Mouse (Mus musculus): Measurements from ENCODE around the gene Mob3b.

Gene Mob3b

DNA sequence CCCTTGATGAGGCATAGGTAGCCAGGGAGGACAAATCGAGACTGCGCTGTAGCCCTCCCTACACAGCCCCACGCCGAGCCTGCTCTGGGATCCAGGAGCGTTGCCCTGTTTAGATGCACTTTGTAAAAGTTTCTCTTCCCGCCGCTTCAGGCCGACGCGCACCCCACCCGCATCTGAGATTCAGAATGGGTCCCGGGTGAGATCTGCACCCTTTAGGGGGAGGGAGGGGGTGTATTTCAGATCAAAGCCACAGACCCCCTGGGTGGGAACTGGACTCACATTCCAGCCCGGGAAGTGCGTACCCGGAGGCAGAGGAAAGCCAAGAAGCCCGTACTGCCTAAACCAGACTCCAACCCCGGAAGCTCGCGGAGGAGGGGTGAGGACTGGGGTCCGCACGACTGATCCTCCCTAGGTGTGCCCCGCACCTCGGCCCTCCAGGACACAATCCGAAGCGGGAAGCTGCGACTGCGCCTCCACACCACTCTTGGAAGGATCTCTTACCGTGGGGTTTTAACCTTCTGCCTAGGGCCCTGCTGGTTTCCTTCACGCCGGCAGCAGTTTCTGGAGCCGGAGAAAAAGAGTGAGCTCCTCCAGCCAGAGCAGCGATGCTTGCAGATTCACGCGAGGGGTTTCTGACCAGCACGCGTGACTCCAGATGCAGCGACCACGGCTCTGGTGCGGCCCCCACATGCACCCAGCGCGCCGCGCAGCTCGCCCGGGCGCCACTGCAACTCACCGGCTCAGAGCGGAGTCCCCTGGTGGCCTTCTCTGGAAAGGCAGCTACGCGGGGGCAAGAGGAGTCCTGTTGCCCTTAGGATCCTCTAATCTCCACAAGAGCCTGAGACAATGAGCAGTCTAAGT lies at the start of gene Mob3b:
Gene Mob3b (minus strand): TSS at position 734 of the 861 bp plus-strand sequence.
- peak; percentile 86 for DNase-seq (ENCODE audit: inconsistent ontology term)

DNA sequence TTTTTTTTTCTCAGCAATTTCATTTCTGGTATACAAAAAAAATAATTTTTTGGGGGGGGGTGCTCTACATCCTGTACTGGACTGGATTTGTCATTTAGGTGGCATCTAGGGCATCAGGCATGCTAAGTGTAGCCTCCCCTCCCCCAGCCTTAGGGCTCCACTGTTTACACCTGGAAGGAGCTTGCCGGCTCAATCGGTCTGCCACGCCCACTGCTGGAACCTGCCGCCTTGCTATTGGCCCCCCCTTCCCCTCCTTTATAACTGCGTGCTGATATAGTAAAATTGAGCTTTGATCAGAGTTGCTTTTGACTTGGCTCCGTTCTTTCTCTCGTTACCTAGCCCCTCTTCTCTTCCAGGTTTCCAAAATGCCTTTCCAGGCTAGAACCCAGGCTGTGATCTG lies 47.4 kb upstream of the Mob3b start:
- no peak for DNase-seq (ENCODE audit: inconsistent ontology term)

DNA sequence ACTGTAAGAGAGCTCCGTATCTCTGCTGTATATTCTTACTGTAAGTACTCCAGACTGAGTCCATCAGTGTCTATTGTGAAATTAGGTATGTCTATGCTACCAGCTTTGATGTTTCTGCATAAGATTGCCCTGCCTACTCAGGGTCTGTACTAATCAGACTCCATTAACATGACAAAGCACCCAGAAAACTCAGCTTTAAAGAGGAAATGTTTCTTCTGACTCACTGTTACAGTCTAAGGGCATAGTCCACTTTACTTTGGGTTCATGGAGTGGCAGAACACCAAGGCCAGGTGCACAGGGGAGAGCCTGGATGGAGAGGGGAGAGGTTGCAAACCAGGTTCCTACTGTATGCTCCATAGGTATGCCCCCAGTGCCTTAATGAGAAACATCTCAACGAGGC lies 46.4 kb upstream of the Mob3b start:
- no peak for DNase-seq (ENCODE audit: inconsistent ontology term)

DNA sequence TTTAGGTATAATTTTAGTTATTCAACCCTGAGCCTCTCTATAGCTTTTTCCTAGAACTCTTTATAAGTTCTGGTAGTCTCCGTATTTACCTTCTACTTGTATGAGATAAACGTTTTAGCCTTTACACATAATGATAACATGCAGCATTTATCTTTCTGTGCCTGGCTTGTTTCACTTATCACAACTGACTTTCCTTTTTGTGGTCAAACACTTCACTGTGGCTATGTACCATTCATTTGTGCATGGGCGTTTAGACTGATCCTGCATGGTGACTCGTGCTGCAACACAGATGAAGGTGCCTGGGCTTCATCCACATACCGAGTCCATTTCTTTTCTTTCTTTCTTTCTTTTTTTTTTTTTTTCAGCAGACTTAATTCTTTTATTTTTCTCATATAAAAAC lies 44.4 kb upstream of the Mob3b start:
- no peak for DNase-seq (ENCODE audit: inconsistent ontology term)

DNA sequence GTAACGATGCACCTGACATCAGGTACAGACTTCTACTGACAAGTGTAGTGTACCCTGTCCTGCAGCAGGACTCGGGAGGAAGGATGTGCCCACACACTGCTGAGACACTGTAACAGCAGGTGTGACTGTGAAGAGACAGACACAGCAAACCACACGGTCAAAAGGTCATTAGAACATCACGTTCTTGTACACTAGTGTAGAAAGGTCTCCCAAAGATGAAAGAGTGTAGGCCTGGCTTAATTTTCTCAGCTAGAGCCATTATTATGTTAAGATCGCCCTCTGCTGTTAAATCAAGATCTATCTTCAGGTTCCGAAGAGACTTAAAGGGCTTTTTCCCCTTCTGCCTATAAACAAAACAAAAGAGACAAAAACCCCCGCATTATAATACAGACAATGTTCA lies 35.4 kb upstream of the Mob3b start:
- DNase-seq (ENCODE audit: inconsistent ontology term) = peak; percentile 35

DNA sequence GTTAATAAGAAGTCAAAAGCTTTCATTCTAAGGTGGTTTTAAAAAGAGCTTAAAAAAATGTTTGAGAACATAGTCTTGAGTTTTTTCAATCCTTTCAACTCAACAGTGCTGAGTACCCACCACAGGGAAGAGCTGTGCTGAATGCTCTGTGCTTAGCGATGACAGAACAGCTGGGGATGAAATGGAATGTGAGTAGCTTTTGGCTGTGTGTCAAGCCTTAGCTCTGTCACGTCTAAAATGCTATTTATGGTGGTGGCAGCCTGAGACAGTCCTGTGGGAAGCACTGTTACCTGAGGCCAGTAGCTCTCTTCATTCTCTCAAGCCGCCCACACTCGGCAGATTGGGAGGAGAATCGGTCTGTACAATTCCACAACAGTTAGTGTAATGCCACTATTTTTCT lies 32.5 kb upstream of the Mob3b start:
- DNase-seq (ENCODE audit: inconsistent ontology term) = no peak

DNA sequence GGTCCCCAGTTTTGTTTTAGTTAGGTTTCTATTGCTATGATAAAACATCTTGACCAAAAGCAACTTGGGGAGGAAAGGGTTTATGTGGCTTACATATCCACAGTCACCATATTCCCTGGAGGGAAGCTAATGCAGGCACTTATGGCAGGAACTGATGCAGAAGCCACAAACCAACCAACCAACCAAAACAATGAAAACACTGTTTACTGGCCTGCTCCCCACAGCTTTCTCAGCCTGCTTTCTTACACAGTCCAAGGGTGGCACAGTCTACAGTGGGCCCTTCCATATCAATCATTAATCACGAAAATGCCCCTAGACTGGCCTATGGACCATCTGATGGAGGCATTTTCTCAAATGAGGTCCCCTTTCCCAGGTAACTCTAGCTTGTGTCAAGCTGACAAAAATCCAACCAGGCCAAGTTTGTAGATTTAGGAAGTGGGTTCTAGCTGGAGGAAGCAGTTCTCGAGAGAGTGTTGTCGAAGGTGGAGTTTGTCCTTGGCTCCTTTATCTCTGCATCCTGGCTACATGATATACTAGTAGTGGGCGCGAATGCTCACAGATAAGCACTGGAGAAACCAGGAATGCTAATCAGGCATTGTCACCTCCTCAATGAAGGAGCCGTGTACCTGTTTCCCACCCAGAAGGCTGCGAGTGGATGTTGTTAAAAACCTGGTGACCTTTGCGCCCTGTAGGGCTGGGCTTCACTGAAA lies 30.5 kb upstream of the Mob3b start:
- no peak for DNase-seq (ENCODE audit: inconsistent ontology term)

DNA sequence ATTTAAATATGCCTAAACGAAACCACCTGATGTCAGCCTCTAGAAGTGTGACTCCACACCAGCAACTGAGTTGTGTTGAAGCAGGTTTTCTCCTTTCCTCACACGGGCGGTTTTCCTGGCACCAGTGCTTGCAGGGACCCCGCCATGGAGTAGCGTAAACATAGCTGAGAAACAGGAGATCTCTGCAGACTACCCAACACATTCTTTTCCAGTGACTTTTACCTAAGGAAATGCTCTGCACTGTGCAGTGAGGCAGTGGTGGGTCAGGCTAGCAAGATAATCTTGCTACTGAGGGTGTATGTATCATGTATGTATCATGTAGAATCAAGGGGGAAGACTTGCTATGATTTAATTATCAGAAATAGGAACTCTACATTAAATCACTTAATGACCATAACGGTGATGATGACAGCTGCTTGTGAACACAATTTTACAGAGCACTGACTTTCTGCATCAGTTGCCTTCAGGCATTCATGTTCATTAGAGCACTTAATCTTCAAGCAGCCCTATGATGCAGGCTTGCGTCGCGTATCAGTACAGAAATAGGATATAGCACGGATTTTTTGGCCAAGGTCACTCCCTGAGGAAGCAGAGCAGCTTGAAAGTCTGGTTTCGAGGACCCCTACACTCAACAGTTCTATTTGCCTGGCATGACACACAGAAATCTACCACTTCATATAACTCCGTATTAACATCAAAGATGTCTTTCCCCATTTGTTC lies 20.8 kb upstream of the Mob3b start:
- peak; percentile 80 for DNase-seq (ENCODE audit: inconsistent ontology term)

DNA sequence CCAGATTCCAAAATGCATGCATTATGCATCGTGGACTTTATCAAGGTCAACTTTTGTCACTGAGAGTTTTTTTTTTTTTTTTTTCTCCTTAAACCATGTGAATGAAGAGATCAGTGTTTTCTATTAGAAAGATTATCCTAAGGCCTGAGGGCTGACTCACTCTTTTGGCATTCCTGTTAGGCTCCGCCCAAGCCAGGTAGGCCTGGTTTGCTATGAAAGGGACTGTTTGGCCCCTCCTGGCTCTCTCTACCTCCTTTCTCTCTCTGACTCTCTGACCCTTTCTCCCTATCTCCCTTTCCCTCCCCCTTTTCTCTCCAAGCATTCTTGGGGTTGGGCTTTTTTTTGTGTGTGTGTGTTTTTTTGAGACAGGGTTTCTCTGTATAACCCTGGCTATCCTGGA lies 18.3 kb upstream of the Mob3b start:
- no peak for DNase-seq (ENCODE audit: inconsistent ontology term)

DNA sequence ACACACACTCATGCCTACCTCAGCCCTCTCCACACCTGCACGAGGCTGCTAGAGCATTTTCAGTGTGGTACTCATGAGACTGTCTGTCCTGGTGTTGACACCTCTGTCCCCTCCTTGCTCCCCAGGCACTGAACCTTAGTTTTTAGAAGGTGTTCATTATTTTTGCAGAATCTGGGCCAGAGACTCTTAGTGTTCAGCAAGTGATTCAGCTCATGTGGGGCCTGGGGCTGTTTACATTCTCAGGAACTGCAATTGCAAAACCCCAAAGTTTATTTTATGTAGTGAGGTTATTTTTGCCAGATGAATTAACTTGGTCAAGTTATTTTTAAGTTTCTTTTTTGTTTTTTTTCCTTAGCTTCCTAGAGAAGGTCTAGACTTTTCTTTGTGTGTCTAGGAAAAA lies 16.3 kb upstream of the Mob3b start:
- DNase-seq (ENCODE audit: inconsistent ontology term) = no peak

DNA sequence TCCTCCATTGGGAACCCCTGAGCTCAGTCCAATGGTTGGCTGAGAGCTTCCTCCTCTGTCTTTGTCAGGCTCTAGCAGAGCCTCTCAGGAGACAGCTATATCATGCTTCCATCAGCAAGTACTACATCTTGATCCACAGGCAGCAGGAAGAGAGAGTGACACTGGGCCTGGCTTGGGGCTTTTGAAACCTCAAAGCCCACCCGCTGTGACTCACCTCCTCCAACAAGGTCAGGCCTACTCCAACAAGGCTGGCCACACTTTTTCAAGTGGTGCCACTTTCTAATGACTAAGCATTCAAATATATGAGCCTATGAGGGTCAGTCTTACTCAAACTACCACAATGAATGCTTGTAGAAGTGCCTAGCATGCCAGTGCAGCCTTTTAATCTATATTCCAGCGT lies 15.2 kb upstream of the Mob3b start:
- no peak for DNase-seq (ENCODE audit: inconsistent ontology term)

DNA sequence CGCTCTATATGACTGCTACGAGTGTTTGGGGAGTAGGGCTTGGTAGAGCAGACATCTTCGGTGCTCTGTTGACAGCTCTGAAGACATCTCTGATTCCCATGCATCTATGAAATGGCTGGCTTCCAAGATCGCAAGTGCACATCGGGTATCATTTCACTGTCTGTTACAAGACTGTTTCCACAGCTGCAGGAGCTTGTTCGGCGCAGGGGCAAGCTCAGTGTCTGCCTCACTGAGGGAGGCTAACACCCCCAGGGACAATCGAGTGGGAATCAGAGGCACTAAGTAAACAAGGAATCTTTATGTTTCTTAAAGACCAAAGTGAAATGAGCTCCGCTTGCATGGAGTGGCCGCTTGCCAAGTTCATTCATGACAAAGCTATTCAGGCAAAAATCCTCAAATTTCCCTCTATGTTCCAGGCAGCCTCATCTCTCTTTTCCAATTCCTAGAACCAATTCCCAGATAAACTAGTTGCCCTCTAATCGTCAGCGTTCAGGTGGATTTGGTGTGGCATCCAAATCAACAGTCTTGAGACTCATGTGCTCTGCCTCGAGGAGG lies 12.4 kb upstream of the Mob3b start:
- DNase-seq (ENCODE audit: inconsistent ontology term) = peak; percentile 48

DNA sequence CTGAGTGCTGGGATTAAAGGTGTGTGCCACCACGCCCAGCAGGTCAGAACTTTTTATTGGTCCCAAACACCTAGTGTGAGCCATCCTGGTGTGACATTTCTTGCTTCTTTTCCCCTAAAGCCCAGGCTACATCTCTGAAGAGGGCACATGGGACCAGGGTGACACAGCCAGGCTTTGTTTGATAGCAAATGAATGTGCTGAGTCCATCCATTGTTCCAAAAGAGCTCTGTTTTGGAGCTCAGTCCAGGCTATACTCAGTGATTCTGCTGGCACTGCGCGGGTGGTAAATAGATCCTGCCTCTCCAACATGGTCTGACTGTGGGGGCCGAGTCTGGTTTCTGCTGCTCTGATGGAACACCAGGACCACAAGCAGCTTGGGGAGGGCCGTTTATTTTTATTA lies 10.6 kb upstream of the Mob3b start:
- DNase-seq (ENCODE audit: inconsistent ontology term) = no peak

DNA sequence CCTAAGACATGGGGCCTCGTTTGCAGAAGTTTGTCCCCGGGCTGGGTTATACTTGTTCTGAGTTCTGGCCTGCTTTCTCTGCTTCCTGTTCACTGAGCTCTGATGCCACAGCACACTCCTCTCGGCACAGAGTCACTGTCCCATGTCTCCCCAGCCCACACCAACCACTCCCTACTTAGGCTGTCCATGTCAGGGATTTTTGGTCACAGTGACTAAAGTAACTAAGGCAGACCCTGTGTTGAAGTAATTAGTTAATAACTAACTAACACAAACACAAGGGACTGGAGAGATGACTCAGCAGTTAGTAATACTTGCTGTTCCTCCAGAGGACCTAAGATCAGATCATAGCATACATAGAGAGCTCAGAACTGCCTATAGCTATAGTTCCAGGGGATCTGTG lies 8.7 kb upstream of the Mob3b start:
- DNase-seq (ENCODE audit: inconsistent ontology term) = no peak

DNA sequence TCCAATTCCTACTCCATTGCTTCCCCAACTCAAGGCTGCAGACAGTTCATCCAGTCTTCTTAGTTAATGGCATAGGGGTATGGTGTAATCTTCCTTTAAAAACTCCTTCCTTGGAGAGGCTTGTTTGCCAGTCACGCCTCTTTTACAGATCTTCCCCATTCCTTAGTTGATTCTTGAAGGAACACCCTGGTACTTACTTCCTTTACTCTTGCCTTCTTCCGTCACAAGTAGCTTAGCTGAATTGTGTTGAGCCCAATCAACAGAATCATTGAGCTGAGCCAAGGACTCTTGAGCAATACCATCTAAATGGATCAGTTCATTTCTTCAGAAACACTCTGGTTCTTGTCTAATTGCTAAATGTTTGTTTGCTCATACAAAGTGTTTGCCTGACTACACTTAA lies 8.0 kb upstream of the Mob3b start:
- DNase-seq (ENCODE audit: inconsistent ontology term) = no peak

DNA sequence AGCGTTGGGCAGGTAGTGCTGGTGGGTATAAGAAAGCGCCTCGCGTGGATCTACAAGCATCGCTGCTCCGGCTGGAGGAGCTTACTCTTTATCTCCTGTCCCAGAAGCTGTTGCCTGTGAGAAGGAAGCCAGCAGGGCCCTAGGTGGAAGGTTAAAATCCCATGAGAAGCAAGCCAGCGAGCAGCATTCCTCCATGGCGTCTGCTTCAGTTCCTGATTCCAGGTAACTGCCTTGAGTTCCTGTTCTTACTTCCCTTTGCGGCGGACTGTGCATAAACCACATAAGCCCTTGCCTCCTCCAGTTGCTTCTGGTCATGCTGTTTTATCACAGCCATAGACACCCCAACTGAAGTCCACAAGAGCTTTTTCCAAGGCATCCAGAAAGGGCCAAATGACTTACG lies 531 bp upstream of the Mob3b start:
- no peak for DNase-seq (ENCODE audit: inconsistent ontology term)

DNA sequence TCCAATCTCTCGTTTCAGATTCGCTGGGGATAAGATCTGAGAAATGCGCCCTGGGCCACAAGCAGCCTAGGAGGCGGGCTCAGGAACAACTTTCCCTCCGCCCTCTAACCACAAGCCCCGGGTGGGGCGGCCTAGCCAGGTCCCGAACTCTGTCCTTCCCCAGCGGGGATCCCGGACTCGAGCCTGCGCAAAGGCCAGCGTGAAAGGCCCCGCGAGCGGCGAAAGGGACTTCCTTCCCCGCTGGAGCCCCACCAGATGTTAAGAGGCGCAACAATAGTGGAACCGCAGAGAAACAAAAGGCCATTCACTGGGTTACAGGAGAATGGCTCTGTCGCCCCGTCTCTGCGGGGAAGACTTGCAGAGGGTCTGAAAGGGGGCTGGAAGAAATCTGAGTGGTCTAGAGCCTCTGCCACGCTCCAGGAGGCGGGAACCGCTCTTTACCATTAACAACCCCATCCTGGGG lies 1.1 kb downstream of the Mob3b start:
- DNase-seq (ENCODE audit: inconsistent ontology term) = peak; percentile 86

DNA sequence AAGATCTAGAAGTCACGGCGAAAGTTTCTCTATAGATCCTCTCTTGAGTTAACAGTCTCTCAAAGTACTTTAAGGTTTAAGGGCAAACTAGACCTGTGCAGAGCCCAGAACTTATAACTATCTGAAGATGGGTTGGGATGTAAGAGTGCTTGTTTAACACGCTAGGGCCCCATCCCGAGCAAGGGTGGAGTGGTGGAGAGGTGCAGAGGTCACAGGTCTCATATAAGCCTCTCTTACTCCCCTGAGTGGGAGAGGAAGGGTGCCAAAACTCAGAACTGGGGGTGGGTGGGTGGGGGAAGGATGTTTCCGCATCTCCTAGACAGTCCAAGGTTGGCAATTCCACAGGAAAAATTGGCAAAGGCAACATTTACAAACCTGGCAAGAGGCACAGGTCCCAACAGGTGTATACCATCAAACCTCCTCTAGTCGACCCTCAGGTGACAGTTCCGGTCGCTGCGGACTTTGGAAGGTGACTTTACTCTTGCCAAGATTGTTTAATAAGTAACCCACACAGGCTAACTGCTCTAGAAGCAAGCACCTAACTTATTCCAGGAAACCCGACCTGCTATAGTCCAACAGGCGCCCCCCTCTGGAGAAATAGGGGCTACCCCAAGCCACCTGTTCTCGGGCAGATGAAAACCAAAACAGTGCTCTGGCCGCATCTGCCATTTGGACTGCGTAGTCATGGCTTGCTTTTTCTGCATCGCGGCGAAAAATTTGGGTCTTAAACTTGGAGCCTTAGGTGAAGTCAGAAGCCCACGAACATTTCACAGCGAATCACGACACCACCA lies 2.0 kb downstream of the Mob3b start:
- DNase-seq (ENCODE audit: inconsistent ontology term) = peak; percentile 35

DNA sequence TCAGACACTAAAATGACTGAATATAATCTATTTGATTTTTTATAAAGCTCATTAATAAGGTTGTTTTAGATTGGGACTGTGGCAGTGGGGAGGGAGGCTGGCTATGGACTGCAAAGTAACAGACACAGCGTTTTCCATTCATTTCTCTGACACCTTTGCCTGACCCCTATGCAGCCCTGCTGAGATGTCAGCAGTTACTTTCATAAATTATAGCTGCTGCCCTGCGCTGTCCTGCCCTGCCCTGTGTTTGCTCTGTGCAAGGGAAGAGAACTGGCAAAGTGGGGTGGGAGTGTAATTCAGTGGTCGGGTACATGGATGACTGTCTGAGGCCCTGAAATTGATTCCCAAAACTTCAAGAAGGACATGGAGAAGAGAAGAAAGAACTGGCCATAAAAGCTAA lies 3.2 kb downstream of the Mob3b start:
- DNase-seq (ENCODE audit: inconsistent ontology term) = no peak

DNA sequence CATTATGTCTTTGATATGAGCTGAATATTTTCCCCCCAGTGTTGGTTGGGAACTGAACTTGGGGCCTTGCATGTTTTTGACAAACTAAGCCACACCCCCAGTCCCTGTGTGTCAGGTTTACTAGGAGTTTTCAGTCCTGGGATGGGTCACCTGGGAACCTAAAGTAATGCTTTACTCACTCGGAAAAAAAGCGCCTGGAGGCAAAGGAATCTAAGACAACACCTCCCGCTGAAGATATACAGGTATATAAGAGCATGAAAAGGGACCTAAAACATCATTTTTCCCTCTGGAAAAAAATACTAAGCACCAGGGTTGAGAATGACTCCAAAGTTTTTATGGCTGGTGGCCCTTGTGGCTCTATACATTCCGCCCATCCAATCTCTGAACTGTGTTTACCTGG lies 5.5 kb downstream of the Mob3b start, which contains the start of gene Ifnk:
Gene Ifnk (plus strand): TSS at position 301 of the 400 bp plus-strand sequence.
- DNase-seq (ENCODE audit: inconsistent ontology term) = no peak

DNA sequence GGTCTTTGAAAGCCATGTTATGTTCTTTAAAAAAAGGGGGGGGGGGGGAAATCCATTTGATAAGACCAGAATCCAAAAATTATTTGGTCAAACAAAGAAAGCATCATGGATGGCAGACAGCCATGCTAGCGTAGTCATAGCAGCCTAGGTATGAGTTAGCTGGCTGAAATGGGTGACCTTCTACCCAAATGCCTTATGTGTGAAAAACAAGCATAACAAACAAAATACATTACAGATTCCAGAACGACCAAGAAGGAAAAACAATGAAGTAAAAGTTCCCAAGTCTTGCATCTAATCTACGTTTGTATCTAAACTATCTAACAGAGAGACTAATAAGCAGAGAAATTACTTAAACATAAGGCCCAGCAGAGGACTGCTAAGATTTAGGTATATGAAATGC lies 6.6 kb downstream of the Mob3b start:
- DNase-seq (ENCODE audit: inconsistent ontology term) = no peak

Data from Muller cell, postnatal 12 days (primary cell).